Mouse (Mus musculus): ENCODE data around the gene Zfp59.
"Not testable (repeated sequence)": the region's sequence is repeated elsewhere in the genome, so short reads cannot be mapped to it uniquely, and the experiment has no call there.

Zfp59 gene
- long read RNA-seq, experiment 1, partial matches to known transcripts, result 0 of 3 reads
- long read RNA-seq, experiment 1, other reads (novel, unspliced or antisense), result 1 of 3 reads
- long read RNA-seq, experiment 2, partial matches to known transcripts, result 0 of 5 reads
- long read RNA-seq, experiment 2, other reads (novel, unspliced or antisense), result 3 of 5 reads

GRCm38 (mm10) chr7:27838323-27839249 lies at the start of gene Zfp59:
Gene Zfp59 (plus strand): TSS chr7:27838607.
- intact Hi-C loops (cut with DNase I), result no loop called here

- intact Hi-C loops (cut with DNase I), result no loop called here
These were observed 49.1 kb upstream of the Zfp59 start for GRCm38 (mm10) chr7:27789306-27789705.

DNA sequence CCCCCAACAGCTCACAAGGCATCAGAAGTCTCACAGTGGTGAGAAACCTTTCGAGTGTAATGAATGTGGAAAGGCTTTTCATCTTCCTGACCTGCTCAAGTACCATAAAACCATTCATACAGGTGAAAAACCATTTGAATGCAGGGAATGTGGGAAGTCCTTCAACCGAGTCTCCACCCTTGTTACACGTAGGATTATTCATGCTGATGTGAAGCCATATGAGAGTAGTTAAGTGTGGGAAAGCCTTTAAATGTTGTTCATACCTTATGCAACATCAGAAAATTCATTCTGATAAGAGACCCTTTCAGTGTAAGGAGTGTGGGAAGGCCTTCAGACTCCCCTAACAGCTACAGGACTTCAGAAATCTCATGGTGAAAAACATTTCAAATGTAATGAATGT lies 44.5 kb upstream of the Zfp59 start:
- intact Hi-C loops (cut with DNase I), result not testable (repeated sequence)

DNA sequence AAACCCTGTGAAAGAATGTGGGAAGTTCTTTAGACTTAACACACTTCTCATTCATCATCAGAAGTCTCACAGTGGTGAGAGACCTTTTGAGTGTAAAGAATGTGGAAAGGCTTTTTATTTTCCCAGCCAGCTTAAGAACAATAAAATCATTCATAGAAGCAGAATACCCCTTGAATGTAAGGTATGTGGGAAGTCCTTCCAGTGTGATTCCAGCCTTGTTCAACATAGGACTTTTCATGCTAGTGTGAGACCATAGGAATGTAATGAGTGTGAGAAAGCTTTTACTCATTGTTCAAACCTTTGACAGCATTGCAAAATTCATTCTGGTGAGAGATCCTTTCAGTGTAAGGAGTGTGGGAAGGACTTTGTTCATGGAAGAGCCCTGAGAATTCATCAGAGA lies 43.8 kb upstream of the Zfp59 start:
- intact Hi-C loops (cut with DNase I), result no loop called here

- intact Hi-C loops (cut with DNase I), result no loop called here
These were observed 40.2 kb upstream of the Zfp59 start for GRCm38 (mm10) chr7:27797906-27798811.

DNA sequence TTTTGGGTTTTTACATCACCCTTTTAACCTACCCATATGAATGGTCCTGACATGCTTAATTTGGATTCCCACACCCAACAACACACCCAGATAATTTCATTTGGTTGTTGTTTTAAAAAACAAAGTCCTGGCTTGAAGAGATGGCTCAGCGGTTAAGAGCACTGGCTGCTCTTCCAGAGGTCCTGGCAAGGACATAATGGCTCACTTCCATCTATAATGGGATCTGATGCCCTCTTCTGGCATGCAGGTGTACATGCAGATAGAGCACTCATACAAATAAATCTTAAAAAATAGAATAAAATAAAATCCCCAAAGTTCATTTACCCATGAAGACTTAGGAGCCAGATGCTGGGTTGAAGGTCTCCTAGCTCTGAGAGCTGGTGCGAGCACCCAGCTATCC lies 37.3 kb upstream of the Zfp59 start:
- intact Hi-C loops (cut with DNase I), result loop anchor here (5.0 kb wide), 1 partner anchor 69 kb away; the partner anchor contains the start of gene Zfp60

GRCm38 (mm10) chr7:27802986-27803385 lies 35.4 kb upstream of the Zfp59 start:
- intact Hi-C loops (cut with DNase I), result loop anchor here (5.0 kb wide), 1 partner anchor 71 kb away; the partner anchor contains the start of gene Zfp60

DNA sequence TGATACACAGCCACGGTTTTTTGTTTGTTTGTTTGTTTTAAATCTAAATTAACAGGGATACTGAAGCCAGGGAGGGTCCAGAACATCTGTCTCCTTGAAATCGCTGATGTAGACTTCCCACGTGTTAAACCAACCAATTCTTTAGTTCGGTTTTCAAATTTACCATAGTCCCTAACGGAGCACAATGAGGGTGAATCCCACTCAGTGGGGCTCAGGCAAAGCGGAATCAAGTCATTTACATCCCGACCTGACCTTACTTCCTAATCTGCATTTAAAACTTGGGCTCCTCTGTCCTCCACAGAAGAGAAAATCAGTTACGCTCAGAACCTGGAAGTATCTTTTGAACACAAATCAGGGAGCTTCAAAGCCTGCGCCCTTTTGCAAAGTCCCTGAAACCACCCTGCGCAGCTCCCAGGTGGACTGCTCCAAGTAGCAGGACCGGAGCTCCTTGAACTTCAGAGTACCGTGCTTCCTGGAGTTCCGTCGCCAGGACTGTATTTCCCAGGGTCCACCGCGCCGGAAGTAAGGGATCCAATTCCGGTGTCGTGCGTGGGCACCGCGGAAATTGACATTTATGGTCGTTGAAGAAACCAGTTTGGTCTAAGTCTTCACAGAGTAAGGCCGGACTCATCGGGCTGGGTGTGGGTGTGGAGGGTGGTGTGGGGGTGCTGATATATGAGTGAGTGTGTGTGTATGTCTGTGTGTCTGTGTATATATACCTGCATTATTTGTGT lies 33.9 kb upstream of the Zfp59 start:
- intact Hi-C loops (cut with DNase I), result loop anchor here (5.0 kb wide), 1 partner anchor 72 kb away; the partner anchor contains the start of gene Zfp60

DNA sequence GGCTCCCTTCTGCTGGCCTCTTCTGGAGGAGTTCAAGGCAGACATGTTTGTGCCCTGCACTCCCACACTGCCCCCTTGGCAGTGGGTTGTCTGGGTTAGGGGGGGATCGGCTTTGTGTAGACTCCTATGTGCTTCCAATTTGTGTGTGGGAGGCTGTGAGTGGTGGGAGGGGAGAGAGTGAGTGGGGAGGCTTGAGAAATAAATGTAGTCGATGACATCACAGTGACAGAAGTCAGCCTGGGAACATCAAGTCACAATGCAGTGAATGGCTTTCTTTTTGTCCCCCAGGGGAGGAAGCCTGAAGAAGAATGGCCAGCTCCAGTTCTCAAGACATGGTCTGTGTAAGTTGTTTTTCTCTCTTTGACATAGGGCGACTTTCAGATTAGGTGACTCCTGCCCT lies 31.5 kb upstream of the Zfp59 start, which contains the start of gene Zfp626:
Zfp626 (plus strand) TSS at position 301 of the 400 bp plus-strand sequence.
- intact Hi-C loops (cut with DNase I), result not testable (repeated sequence)

DNA sequence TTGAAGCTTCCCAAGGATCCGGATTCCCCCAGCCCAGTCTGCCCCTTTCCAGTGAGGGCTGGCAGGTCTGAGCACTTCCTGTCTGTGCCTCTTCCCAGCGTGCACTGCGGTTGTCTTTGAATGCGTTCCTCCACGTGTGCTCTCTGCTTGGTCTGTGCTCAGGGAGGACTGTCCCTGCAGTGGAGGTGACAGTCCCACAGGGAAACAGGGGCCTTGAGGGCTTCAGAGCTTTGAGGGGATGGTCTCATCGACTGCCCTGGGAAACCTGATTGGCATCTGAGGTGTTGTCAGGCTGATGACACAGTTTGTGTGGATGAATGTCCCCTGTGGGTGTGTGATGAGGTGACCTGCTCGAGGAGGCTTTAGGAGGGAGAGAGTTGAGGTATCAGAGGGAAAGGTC lies 31.1 kb upstream of the Zfp59 start:
- intact Hi-C loops (cut with DNase I), result not testable (repeated sequence)

- intact Hi-C loops (cut with DNase I), result no loop called here
These were observed 19.8 kb upstream of the Zfp59 start for GRCm38 (mm10) chr7:27818526-27819110.

GRCm38 (mm10) chr7:27822611-27823010 lies 15.8 kb upstream of the Zfp59 start:
- intact Hi-C loops (cut with DNase I), result no loop called here

GRCm38 (mm10) chr7:27834131-27834530 lies 4.3 kb upstream of the Zfp59 start:
- intact Hi-C loops (cut with DNase I), result no loop called here

DNA sequence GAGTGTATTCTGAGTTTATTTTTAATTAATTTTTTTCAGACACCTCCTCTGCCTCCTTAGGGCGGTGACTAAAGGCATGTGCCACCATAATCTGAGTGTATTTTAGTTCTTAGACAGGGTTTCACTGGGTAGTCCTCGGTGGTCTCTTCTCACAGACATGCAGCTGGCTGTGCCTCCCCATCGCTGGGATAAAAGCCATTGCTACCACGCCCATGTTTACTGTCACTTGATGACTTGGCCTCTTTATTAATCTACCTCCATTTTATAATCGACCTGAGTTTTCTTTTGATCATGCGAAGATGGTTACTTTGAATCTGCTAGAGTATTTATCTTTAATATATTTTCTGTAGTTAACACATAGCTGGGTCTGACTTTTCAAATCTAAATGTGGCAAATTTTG lies 511 bp upstream of the Zfp59 start:
- intact Hi-C loops (cut with DNase I), result no loop called here

- intact Hi-C loops (cut with DNase I), result no loop called here
These were observed 1.2 kb downstream of the Zfp59 start for GRCm38 (mm10) chr7:27839596-27839995.

DNA sequence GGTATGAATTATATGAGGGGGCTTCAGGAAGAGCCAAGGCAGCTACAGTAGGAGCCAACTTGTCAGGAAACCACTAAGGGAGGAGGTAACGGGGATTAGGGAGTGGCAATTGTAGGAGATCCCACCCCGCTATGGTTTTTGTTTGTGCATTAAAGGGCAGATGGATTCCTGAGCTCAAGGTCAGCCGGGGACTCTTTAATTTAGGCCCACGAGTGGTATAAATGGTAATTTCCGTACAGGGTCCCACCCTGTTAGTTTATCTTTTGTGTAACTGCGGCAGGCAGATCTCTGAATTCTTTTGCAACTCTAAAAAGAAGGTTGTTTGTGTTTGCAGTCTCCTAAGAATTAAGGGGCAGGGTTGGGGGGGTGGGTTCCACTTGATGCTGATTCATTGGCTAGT lies 1.7 kb downstream of the Zfp59 start:
- intact Hi-C loops (cut with DNase I), result no loop called here

DNA sequence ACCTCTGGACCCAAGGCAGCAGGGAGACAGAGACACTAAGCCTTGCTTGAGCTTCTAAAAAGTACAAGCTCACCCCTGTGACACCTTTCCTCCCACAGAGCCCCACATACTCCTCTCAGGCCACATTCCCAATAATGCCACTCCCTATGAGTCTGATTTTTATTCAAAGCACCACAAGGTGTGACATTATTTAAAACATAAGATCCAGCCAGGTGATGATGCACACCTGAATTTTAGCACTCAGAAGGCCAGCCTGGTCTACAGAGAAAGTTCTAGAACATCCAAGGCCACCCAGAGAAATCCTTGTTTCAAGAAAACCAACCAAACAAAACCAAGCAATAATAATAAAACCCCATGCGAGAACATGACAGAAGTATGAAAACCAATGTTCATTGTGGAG lies 18.8 kb downstream of the Zfp59 start, which contains the start of gene Zfp607a:
Zfp607a (plus strand) TSS at position 301 of the 400 bp plus-strand sequence.
- intact Hi-C loops (cut with DNase I), result no loop called here

DNA sequence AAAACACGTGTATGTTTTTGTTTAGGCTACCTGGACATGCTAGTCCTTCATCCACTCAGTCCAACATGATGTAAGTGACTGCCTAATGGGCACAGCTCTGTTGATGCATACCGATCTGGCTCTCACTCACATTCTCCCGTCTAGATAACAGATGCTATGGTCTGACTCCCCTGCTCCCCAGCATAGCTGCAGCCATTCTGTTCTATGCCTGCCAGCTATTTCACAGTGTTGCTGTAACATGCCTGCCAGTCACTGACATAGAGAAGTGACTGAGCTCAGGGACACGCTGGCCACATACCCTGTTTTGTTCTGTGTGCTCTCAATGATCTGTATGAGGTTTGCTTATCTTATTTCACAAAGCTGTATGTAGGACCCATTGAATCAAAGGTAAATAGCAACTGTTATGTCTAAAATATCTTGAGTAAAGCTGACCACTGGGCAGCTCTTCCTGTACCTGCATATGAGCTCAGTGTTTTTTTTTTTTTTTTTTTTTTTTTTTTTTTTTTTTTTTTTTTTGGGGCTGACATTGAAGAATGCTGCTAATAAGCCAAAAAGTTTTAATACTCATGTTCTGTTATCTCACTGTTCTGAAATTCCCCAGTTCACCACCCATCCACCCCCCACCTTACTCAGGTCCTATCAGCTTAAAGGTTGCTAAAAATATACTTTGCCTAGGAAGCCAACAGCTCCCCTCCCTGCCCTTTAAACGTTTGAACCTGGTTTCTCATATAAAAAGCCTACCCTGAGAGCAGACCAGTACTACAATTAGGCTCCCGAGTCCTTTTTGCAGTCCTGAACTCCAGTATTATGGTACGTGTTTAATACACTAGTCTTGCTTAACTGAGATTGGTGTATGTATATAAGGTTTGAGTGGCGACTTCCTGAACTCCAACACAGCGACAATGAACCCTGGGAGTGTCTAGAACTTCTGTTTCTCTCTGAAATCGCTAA lies 21.2 kb downstream of the Zfp59 start:
- intact Hi-C loops (cut with DNase I), result no loop called here

All from adrenal gland (tissue).